Mouse (Mus musculus): ENCODE measurements around the gene Pde6d.

DNA sequence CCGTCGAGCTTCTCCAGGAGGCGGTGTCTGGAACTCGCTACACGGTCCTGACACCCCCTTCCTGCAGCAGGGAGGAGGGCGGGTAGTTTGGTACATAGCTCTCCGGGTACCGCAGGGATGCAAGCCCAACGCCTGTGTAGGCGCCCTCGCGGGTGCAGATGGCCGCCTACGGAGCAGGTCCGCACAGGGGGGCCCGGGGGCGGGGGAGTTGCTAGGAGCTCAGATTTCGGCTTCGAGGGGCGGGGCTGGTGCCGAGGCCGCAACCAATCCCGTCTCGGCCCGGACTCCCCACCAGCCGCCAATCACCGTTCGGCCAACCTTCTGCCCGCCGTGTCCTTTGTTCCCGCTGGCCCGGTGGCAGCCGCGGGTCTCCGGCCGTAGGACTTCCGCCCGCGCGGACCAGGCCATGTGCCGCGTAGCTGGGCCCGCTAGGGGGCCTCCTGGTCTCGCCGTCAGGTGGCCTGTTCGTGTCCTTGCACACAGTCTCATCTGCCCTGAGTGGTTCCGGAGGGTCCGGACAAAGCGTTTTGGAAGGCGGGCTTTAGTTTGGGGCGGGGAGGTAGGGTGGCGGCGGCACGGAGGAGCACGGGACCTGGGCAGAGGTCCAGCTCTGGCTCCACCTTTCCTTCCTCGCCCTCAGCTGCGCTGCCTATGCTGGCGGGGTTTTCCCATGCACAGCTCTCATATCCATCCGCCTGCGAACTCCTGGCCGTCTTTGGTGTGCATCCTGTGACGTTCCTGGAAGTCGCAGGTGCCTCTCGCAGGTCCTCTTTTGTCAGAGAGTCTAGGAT lies 78.3 kb downstream of the Pde6d start:
- TF ChIP-seq CTCF (IDR thresholded peaks at IDR 0.05; ENCODE audit: low read depth, low read length) = peak; percentile 54
- peak; percentile 29; the same call in 1 of the 2 replicates for TF ChIP-seq POLR2A (IDR thresholded peaks at IDR 0.05; ENCODE audit: borderline replicate concordance, low read depth, low read length)
